Mouse (Mus musculus) frontal cortex, adult 2 months (tissue): Measurements from ENCODE around the gene Serping1. TPM values are rescaled to one million over a fixed set of nuclear protein-coding genes. Genes with fewer than 3 reads are reported as not detected.

ENCODE experiments used
- DNase-seq, 2 experiments: peaks; one replicate each; pipeline ENCODE4 v3.0.0; 2022; ENCODE audit warnings: low spot score in 1 of 2; ENCODE audit errors: extremely low spot score in 1 of 2
- polyA plus RNA-seq: library from polyadenylated mRNA; depleted of rRNA; stranded (reverse); fragments of >200 nt; gene quantifications from 2 replicates; pipeline ENCODE4 v1.2.3, GENCODE M21; 2012; rRNA removed

Serping1 gene
- polyA plus RNA-seq, 1 experiment, result 17.4 TPM

DNA sequence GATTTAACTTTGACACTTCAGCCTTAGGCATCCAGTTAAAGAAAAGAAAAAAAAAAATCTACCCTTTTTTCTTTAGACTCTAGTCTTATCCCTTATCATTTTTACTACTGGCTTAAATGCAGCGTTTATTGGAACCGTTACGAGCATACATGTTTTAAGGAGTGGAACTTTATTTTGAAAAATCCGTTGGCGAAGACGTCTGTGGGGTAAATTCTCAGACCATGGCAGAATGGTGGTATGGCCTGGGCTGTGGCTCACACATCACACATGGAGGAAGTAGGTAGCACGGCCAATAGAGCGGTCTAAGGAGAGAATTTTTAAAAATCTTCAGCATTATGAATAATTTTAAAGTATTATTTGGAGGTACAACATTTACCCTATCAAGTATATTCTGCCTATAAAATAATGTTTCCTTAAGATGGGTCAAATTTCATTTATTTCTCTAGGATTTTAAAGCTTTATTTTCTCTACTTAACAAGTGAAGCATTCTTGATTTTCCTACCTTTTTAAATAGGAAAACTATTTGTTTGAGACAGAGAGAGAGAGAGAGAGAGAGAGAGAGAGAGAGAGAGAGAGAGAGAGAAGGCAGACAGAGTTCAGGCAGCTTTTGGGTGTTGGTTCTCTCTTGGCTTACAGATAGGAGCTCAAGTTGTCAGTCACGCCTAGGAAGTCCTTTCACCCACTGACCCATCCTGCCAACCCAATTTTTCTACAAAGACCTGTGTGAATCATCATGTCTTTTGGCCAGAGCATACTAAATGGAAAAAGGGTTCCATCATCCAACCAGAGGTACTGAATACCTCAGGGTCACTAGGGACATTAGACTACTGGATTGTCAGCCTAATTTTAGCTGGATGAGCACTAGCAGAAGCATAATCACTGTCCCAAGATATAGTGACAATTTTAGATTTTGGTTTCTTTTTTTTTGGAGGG, 58.6 kb downstream of the Serping1 start:
- peak in 1 of 2 experiments; percentile 16 for DNase-seq

DNA sequence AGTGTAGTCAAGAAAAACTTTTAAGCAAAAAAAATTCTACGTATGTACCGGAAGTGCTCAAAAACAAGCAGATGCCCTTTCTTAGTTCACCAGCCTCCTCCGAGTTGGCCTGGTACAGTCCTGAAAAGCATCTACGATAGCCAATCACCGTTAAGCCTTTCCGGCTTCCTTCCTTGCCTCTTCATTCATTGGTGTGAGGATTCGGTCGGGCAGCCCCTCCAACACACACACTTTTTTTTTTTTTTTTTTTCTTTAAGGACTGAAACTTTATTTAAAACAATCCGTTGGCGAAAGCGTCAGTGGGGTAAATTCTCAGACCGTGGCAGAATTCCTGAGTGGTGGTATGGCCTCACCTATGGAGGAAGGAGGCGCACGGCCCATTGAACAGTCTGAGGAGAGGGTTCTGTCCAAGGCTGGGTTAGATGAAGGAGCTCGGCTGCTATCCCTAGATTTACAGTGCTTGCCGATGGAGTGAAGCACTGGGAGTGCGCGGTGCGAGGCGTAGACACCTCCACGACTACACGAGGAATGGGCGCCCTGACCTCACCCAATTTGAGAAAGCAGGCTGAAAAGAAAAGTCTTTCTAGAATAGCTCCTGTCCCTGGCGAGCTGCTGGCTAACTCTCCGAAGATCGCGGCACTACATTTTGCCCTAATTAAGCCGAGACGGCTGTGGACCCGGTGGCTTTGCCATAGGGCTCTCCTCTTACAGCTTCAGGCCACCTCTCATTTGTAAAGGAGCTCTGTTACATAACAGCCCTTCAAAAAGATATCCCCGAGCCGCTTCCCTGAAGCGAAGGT, 59.5 kb downstream of the Serping1 start:
- DNase-seq, result peak; percentile 91 to 92

Other genes with a start within 250 kb of the Serping1 start
- 42.1 and 45.8 TPM in 2 replicates for gene Ctnnd1, start 124.7 kb downstream of the Serping1 start, polyA plus RNA-seq
- gene Btbd18, start 116.4 kb downstream of the Serping1 start, polyA plus RNA-seq, result not detected in 2 replicates
- gene Selenoh, start 104.7 kb downstream of the Serping1 start, polyA plus RNA-seq, result 54.9 and 56.1 TPM in 2 replicates
- gene Gm28635, start 97.4 kb downstream of the Serping1 start, polyA plus RNA-seq, result not detected in 2 replicates
- 27.7 and 31.7 TPM in 2 replicates for gene Med19, start 97.0 kb downstream of the Serping1 start, polyA plus RNA-seq
- 250 and 254 TPM in 2 replicates for gene Tmx2, start 96.3 kb downstream of the Serping1 start, polyA plus RNA-seq
- 25.7 and 27.2 TPM in 2 replicates for gene Zdhhc5, start 60.3 kb downstream of the Serping1 start, polyA plus RNA-seq
- gene Clp1, start 48.1 kb downstream of the Serping1 start, polyA plus RNA-seq, result 9.4 and 9.7 TPM in 2 replicates
- 165 and 172 TPM in 2 replicates for gene Ypel4, start 41.4 kb downstream of the Serping1 start, polyA plus RNA-seq
- gene Gm19426, start 31.8 kb downstream of the Serping1 start, polyA plus RNA-seq, result 2.8 and 3.7 TPM in 2 replicates
- gene Ube2l6, start 23.4 kb upstream of the Serping1 start, polyA plus RNA-seq, result 10.2 TPM in 2 replicates
- gene Smtnl1, start 47.2 kb upstream of the Serping1 start, polyA plus RNA-seq, result not detected in 2 replicates
- gene Timm10, start 51.6 kb upstream of the Serping1 start, polyA plus RNA-seq, result 86.2 and 96.6 TPM in 2 replicates
- gene Slc43a1, start 63.4 kb upstream of the Serping1 start, polyA plus RNA-seq, result 0.22 and 0.29 TPM in 2 replicates
- gene Rtn4rl2, start 111.3 kb upstream of the Serping1 start, polyA plus RNA-seq, result 65.5 and 75.2 TPM in 2 replicates
- 4.6 and 6.0 TPM in 2 replicates for gene Slc43a3, start 161.1 kb upstream of the Serping1 start, polyA plus RNA-seq
- gene Prg2, start 205.0 kb upstream of the Serping1 start, polyA plus RNA-seq, result 0.13 TPM in 1 of 2 replicates, not detected in the other
- gene Prg3, start 212.8 kb upstream of the Serping1 start, polyA plus RNA-seq, result not detected in 2 replicates